Mouse (Mus musculus): ENCODE measurements around the gene Slc30a1. TPM values are rescaled to one million over a fixed set of nuclear protein-coding genes. Genes with fewer than 3 reads are reported as not detected.

The Slc30a1 gene
- polyA plus RNA-seq, 1 experiment from 2014 or later: 1.2 TPM

DNA sequence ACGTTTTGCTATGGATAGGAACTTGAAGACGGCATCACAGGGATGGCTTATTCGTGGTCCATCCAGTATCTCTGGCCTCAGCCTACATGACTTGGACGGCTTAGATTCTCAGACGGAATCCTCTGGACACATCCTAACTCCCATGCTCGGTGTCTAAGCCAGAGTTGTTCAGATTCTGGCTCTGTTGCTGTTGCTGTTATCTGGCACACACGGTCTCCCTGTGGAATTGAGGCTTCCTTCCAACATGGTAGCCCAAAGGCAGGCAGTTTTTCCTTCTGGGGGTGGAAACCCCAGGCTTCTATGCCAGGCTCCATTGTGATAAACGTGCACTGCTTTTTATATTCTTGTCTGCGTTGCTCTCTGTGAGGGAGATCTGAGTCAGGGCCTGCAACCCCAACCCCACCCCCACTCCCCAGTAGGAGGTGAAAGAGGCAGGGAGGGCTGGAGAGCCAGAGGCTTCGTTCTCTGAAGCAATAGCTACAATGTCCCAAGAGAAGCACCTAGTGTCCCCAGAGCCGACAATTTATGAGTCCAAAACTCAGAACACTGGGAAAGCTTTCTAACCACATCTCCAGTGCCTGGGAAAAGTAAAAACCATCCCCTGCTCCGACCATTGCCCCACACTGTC, 23.4 kb downstream of the Slc30a1 start:
- no peak overlapping the region for H3K27ac ChIP-seq (replicated peaks)
- DNase-seq (ENCODE audit: low spot score): no peak

DNA sequence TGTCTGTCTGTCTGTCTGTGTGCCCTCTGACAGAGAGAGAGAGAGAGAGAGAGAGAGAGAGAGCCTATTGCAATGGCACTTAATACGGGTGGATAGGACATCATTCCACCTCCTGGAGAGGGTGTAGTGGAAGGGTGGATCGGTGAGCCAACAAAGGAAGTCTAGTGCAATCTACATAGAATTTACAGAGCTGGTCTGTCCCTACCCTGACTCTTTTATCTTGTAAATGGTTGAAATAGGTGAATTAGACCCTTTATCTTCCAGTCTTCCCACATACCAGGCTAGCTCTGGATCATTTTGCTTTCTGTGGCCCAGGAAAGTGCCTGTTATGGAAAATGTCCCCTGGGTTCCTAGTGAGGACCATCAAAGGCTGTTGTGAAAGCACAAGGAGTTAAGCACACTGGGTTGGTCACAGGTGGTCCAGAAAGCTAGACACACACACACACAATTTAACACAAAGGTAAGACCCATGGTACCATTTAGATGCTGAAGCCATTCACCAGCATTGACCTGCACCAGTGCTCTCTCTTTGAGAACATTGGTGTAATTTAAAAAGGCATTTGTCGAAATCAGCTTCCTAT, 24.0 kb downstream of the Slc30a1 start:
- H3K27ac ChIP-seq (replicated peaks): no peak overlapping the region
- DNase-seq (ENCODE audit: low spot score): no peak
- WGBS: 77% methylated on average over 3 of the region's 3 CpGs
- no peaks in the 10 kb centered on the region for H3K36me3 ChIP-seq
- no peak overlapping the region for H3K4me3 ChIP-seq
- H3K27me3 ChIP-seq (ENCODE audit: low read depth, poor library complexity, severe bottlenecking): peaks cover 11% of the 10 kb centered on the region
- 0 out of 2 replicates have a peak, but pooled peaks cover 6% of the 10 kb centered on the region for H3K4me1 ChIP-seq
- H3K9me3 ChIP-seq (replicated peaks): no peaks in the 10 kb centered on the region

More for the DNA sequence above, 23.4 kb downstream of the Slc30a1 start:
- H3K4me3 ChIP-seq: no peak overlapping the region
- no peaks in the 10 kb centered on the region for H3K36me3 ChIP-seq
- H3K27me3 ChIP-seq (ENCODE audit: low read depth, poor library complexity, severe bottlenecking): peaks cover 11% of the 10 kb centered on the region
- WGBS: 73% methylated on average over 12 of the region's 12 CpGs
- H3K4me1 ChIP-seq: 0 out of 2 replicates have a peak, but pooled peaks cover 6% of the 10 kb centered on the region
- H3K9me3 ChIP-seq (replicated peaks): no peaks in the 10 kb centered on the region

- DNase-seq (ENCODE audit: low spot score): no peak
These were observed 25.9 kb downstream of the Slc30a1 start for GRCm38 (mm10) chr1:191932286-191932985.

GRCm38 (mm10) chr1:191932986-191933632, 26.5 kb downstream of the Slc30a1 start:
- no peak for DNase-seq (ENCODE audit: low spot score)
- Histone ChIP-seq H3K4me3 (no peak overlapping the region), H3K27me3 (ENCODE audit: low read depth, poor library complexity, severe bottlenecking) (peaks cover 11% of the 10 kb centered on the region), H3K4me1 (0 out of 2 replicates have a peak, but pooled peaks cover 3% of the 10 kb centered on the region), H3K9me3 (replicated peaks) (no peaks in the 10 kb centered on the region), H3K36me3 (no peaks in the 10 kb centered on the region), H3K27ac (replicated peaks) (no peak overlapping the region)
- 86% methylated on average over 4 of the region's 4 CpGs for WGBS

More at GRCm38 (mm10) chr1:191932286-191932985, 25.9 kb downstream of the Slc30a1 start:
- WGBS: 70% methylated on average over 8 of the region's 8 CpGs
- no peaks in the 10 kb centered on the region for H3K9me3 ChIP-seq (replicated peaks)
- H3K4me1 ChIP-seq: 0 out of 2 replicates have a peak, but pooled peaks cover 3% of the 10 kb centered on the region
- no peaks in the 10 kb centered on the region for H3K36me3 ChIP-seq
- no peak overlapping the region for H3K4me3 ChIP-seq
- no peak overlapping the region for H3K27ac ChIP-seq (replicated peaks)
- peaks cover 11% of the 10 kb centered on the region for H3K27me3 ChIP-seq (ENCODE audit: low read depth, poor library complexity, severe bottlenecking)

- 82% methylated on average over 6 of the region's 6 CpGs for WGBS
- Histone ChIP-seq H3K9me3 (replicated peaks) (no peaks in the 10 kb centered on the region), H3K4me1 (0 out of 2 replicates have a peak, but pooled peaks cover 5% of the 10 kb centered on the region), H3K27ac (replicated peaks) (no peak overlapping the region), H3K4me3 (no peak overlapping the region), H3K36me3 (no peaks in the 10 kb centered on the region), H3K27me3 (ENCODE audit: low read depth, poor library complexity, severe bottlenecking) (no peaks in the 10 kb centered on the region)
- DNase-seq (ENCODE audit: low spot score): no peak
These were observed 37.1 kb downstream of the Slc30a1 start for GRCm38 (mm10) chr1:191943638-191944037.

GRCm38 (mm10) chr1:191945341-191945740, 38.8 kb downstream of the Slc30a1 start:
- Histone ChIP-seq H3K4me1 (0 out of 2 replicates have a peak, but pooled peaks cover 5% of the 10 kb centered on the region), H3K4me3 (no peak overlapping the region), H3K9me3 (replicated peaks) (no peaks in the 10 kb centered on the region), H3K27ac (replicated peaks) (no peak overlapping the region), H3K27me3 (ENCODE audit: low read depth, poor library complexity, severe bottlenecking) (no peaks in the 10 kb centered on the region), H3K36me3 (no peaks in the 10 kb centered on the region)
- WGBS: 92% methylated on average over 8 of the region's 8 CpGs
- no peak for DNase-seq (ENCODE audit: low spot score)

DNA sequence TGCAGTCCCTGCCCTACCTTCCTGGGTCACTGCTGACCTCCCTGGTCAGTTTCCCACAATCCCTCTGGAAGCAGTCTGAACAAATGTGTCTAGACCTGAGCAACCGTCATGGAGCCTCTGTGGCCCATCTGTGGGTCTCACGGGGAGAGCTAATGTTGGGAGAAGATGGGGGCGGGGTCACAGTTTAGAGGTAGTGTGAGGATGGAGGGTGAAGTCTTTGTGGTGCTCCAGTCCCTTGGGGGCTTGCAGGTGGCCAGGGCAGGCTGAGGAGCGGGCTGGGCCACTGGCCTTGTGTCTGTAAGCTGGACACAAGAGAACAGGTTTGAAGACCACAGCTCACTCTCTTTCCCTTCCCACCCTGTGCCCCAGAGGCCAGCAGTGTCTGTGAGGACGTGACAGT, 39.2 kb downstream of the Slc30a1 start:
- H3K36me3 ChIP-seq: no peaks in the 10 kb centered on the region
- H3K4me3 ChIP-seq: no peak overlapping the region
- H3K27ac ChIP-seq (replicated peaks): no peak overlapping the region
- no peaks in the 10 kb centered on the region for H3K27me3 ChIP-seq (ENCODE audit: low read depth, poor library complexity, severe bottlenecking)
- H3K4me1 ChIP-seq: 0 out of 2 replicates have a peak, but pooled peaks cover 5% of the 10 kb centered on the region
- H3K9me3 ChIP-seq (replicated peaks): no peaks in the 10 kb centered on the region
- WGBS: 87% methylated on average over 5 of the region's 5 CpGs
- DNase-seq (ENCODE audit: low spot score): no peak

DNA sequence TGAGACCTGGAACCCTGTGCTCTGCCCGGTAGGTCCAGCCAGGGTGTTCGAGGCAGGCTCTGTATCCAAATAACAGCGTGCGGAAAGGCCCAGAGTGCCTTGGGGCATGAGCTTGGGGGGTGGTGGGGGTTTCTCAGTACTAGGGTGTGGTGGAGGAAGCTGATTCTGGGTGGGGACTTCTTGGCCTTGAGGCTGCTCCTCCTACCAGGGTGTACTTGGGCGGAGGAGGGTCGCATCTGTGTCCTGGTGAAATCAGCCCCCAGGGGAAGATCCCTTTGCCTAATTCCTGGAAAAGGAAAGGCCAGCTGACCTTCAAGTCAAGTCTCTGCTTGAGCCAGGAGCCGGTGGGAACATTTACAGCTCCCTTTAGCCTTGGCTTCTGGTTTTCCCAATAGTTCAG, 39.7 kb downstream of the Slc30a1 start:
- Histone ChIP-seq H3K4me3 (no peak overlapping the region), H3K9me3 (replicated peaks) (no peaks in the 10 kb centered on the region), H3K27me3 (ENCODE audit: low read depth, poor library complexity, severe bottlenecking) (no peaks in the 10 kb centered on the region), H3K36me3 (no peaks in the 10 kb centered on the region), H3K4me1 (0 out of 2 replicates have a peak, but pooled peaks cover 5% of the 10 kb centered on the region), H3K27ac (replicated peaks) (no peak overlapping the region)
- DNase-seq (ENCODE audit: low spot score): no peak
- 79% methylated on average over 7 of the region's 7 CpGs for WGBS

DNA sequence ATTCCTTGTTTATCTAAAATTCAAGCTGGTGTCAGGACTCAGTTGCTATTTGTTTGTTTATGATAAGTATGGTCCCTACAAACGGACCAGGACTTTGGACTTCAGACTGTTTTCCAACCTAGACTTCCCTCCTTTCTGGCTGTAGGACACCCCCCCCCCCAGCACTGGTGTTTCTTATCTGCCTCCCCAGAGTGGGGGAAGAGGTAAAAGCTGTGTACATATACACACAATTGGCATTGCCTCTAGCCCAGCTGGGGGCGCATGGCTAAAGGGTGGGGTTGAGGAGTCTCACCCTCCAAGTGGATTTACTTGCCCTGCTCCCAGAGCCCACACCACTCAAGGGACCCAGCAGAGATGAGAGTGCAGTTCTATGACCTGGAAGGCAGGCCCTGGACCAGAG, 40.3 kb downstream of the Slc30a1 start:
- Histone ChIP-seq H3K4me3 (no peak overlapping the region), H3K36me3 (no peaks in the 10 kb centered on the region), H3K27ac (replicated peaks) (no peak overlapping the region), H3K9me3 (replicated peaks) (no peaks in the 10 kb centered on the region), H3K4me1 (0 out of 2 replicates have a peak, but pooled peaks cover 5% of the 10 kb centered on the region), H3K27me3 (ENCODE audit: low read depth, poor library complexity, severe bottlenecking) (no peaks in the 10 kb centered on the region)
- no peak for DNase-seq (ENCODE audit: low spot score)
- WGBS: 92% methylated on average over 2 of the region's 2 CpGs

DNA sequence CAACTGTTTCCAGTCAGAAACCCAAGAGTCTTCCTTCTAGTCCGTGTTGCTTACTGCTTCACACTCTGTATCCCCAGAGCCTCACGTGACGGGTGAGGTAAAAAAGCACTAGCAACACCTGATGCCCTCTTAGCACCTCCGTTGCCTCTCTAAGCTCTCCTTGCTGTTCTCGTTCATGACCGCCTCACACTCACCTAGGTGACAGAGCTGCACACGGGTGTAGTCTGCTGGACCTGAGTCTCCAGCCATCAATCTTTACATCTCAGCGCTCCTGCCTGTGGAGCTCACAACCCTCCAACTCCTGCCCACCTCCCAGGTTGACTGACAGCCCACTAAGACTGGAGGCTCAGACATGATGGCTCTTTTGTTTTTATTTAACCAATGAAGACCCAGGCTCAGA, 41.2 kb downstream of the Slc30a1 start:
- DNase-seq (ENCODE audit: low spot score): no peak
- H3K4me3 ChIP-seq: no peak overlapping the region
- WGBS: 76% methylated on average over 8 of the region's 8 CpGs
- H3K36me3 ChIP-seq: no peaks in the 10 kb centered on the region
- 0 out of 2 replicates have a peak, but pooled peaks cover 5% of the 10 kb centered on the region for H3K4me1 ChIP-seq
- H3K9me3 ChIP-seq (replicated peaks): no peaks in the 10 kb centered on the region
- no peaks in the 10 kb centered on the region for H3K27me3 ChIP-seq (ENCODE audit: low read depth, poor library complexity, severe bottlenecking)
- H3K27ac ChIP-seq (replicated peaks): no peak overlapping the region

- Histone ChIP-seq H3K27ac (replicated peaks) (no peak overlapping the region), H3K4me1 (0 out of 2 replicates have a peak, but pooled peaks cover 5% of the 10 kb centered on the region), H3K4me3 (no peak overlapping the region), H3K9me3 (replicated peaks) (no peaks in the 10 kb centered on the region), H3K36me3 (no peaks in the 10 kb centered on the region), H3K27me3 (ENCODE audit: low read depth, poor library complexity, severe bottlenecking) (no peaks in the 10 kb centered on the region)
- 86% methylated on average over 8 of the region's 8 CpGs for WGBS
- DNase-seq (ENCODE audit: low spot score): no peak
These were observed 42.0 kb downstream of the Slc30a1 start for GRCm38 (mm10) chr1:191948600-191948999.

- no peaks in the 10 kb centered on the region for H3K27me3 ChIP-seq (ENCODE audit: low read depth, poor library complexity, severe bottlenecking)
- H3K27ac ChIP-seq (replicated peaks): no peak overlapping the region
- no peaks in the 10 kb centered on the region for H3K9me3 ChIP-seq (replicated peaks)
- no peak for DNase-seq (ENCODE audit: low spot score)
- WGBS: 61% methylated on average over 2 of the region's 2 CpGs
- 0 out of 2 replicates have a peak, but pooled peaks cover 5% of the 10 kb centered on the region for H3K4me1 ChIP-seq
- no peak overlapping the region for H3K4me3 ChIP-seq
- no peaks in the 10 kb centered on the region for H3K36me3 ChIP-seq
These were observed 44.0 kb downstream of the Slc30a1 start for GRCm38 (mm10) chr1:191950611-191951010.
